In genomic region chr19:11414084-11414483, GRCm38 (mm10) we compare ENCODE assay signal across 25 mouse cellular contexts. TPM values are rescaled to one million over a fixed set of nuclear protein-coding genes. Genes with fewer than 3 reads are reported as not detected.
A peak's percentile ranks its signal among the peaks of the same experiment; 100 is the strongest.
DNase-seq lines count a peak whose midpoint lies in the region; ATAC-seq and TF ChIP-seq lines count a peak whose summit lies in the region.
"Had no signal": no experiment of that assay in that cellular context is flagged by ENCODE, and none has a peak within 500 bp of the region (broad histone marks: within the 10 kb centered on the region; RNA-seq: fewer than 3 reads in every experiment).

No protein-coding gene starts in this region.

- peaks cover 3% of the 10 kb centered on the region for H3K4me1 ChIP-seq in bone marrow, adult 2 months (ENCODE audit: control insufficient read depth, insufficient read depth, low read length)
- H3K4me1 ChIP-seq: embryonic facial prominence, embryonic 10.5 days; forebrain, embryonic 13.5 days; heart, embryonic 10.5 days; hindbrain, embryonic 12.5 days had no signal

- 70% methylated on average over 1 of the region's 1 CpGs for WGBS in bone marrow, adult 2 months

- TF ChIP-seq POLR2A in bone marrow, adult 2 months (IDR thresholded peaks at IDR 0.05; ENCODE audit: borderline replicate concordance, control insufficient read depth, low read depth, low read length): no peak

- intact Hi-C loops in left cerebral cortex, adult 2 months (cut with DNase I): no loop called here

- no peak overlapping the region for H3K4me3 ChIP-seq in bone marrow, adult 2 months (replicated peaks; ENCODE audit: control insufficient read depth, low read depth, low read length)
- no peak overlapping the region for H3K4me3 ChIP-seq in left cerebral cortex, adult 2 months
- H3K4me3 ChIP-seq: embryonic facial prominence, embryonic 10.5 days; forebrain, embryonic 13.5 days; gastrocnemius, adult 2 months; heart, embryonic 10.5 days; hindbrain, embryonic 12.5 days had no signal

- peak overlapping the region; percentile 39; the same call in 1 of the 2 replicates for H3K27ac ChIP-seq in bone marrow, adult 2 months (ENCODE audit: control insufficient read depth, insufficient read depth, low read depth, low read length, poor library complexity)
- H3K27ac ChIP-seq in left cerebral cortex, adult 2 months: no peak overlapping the region
- H3K27ac ChIP-seq: embryonic facial prominence, embryonic 10.5 days; forebrain, embryonic 13.5 days; gastrocnemius, adult 2 months; heart, embryonic 10.5 days; hindbrain, embryonic 12.5 days had no signal

- no peak for TF ChIP-seq CTCF in bone marrow, adult 2 months (IDR thresholded peaks at IDR 0.05; ENCODE audit: control insufficient read depth, insufficient read depth, low read length)
- TF ChIP-seq CTCF in left cerebral cortex, adult 2 months (IDR thresholded peaks at IDR 0.05): no peak

- ATAC-seq in CD4-positive, CD25-positive, alpha-beta regulatory T cell, adult 4 months: peak; percentile 53
- ATAC-seq: forebrain, embryonic 13.5 days; forebrain, postnatal 0 days; hindbrain, embryonic 16.5 days; Patski had no signal

- peak; percentile 42 for DNase-seq in thymus, postnatal 0 days (ENCODE audit: low spot score)
- DNase-seq in thymus, postnatal 25 days: no peak
- no peak for DNase-seq in frontal cortex, postnatal 36 days (ENCODE audit: low spot score in 2 of 2)
- DNase-seq in left cerebral cortex, adult 2 months (ENCODE audit: extremely low spot score in 1 of 2, low spot score in 2 of 2): no peak
- DNase-seq: adrenal gland, postnatal 10 days; cerebellum, adult 18-20 months; cerebellum, adult 9-11 months; cerebellum, postnatal 36 days; forebrain, postnatal 0 days; gastrocnemius, adult 2 months; gastrocnemius, postnatal 25 days; heart, postnatal 10 days; heart, postnatal 4 days had no signal

RNA-seq across cellular contexts. Expression of gene Ms4a4c, which starts 9.5 kb away (rescaled TPM):
- 2.7 and 2.9 TPM in 2 replicates for polyA plus RNA-seq in thymus, postnatal 0 days (2015; fragmentation: Nextera tagmentation; extraction: Ambion mirVana)
- 10 to 100 TPM; 61.4 to 84.8 TPM for polyA plus RNA-seq in CD4-positive, CD25-positive, alpha-beta regulatory T cell, adult 4 months (2017; shearing (Covaris generic))
- polyA plus RNA-seq in bone marrow, adult 2 months (2011; ENCODE audit: insufficient read depth, insufficient read length, low replicate concordance, missing spikeins): 8.4 and 16.7 TPM in 2 replicates
- total RNA-seq in left cerebral cortex, adult 2 months (2021): under 1 TPM in 1 of 2 experiments, not detected in 1; 0.34 TPM
- total RNA-seq: adrenal gland, postnatal 4 days; forebrain, postnatal 0 days; gastrocnemius, adult 2 months; gastrocnemius, postnatal 25 days; heart, postnatal 10 days; heart, postnatal 4 days had no signal
- polyA plus RNA-seq: embryonic facial prominence, embryonic 10.5 days; forebrain, embryonic 13.5 days; heart, embryonic 10.5 days; hindbrain, embryonic 12.5 days; Patski had no signal

RNA-seq across cellular contexts. Expression of gene Ms4a4b, which starts 29.3 kb away (rescaled TPM):
- 63.7 and 92.1 TPM in 2 replicates for polyA plus RNA-seq in thymus, postnatal 0 days (2015; fragmentation: Nextera tagmentation; extraction: Ambion mirVana)
- polyA plus RNA-seq in CD4-positive, CD25-positive, alpha-beta regulatory T cell, adult 4 months (2017; shearing (Covaris generic)): 1,000 to 10,000 TPM; 2,426 to 2,599 TPM
- polyA plus RNA-seq in bone marrow, adult 2 months (2011; ENCODE audit: insufficient read depth, insufficient read length, low replicate concordance, missing spikeins): 2.3 and 9.6 TPM in 2 replicates
- total RNA-seq in left cerebral cortex, adult 2 months (2021): under 1 TPM in 1 of 2 experiments, not detected in 1; 0.20 TPM
- total RNA-seq: CH12.LX; forebrain, postnatal 0 days; gastrocnemius, adult 2 months had no signal
- polyA plus RNA-seq: embryonic facial prominence, embryonic 10.5 days; forebrain, embryonic 13.5 days; forebrain, postnatal 0 days; heart, embryonic 10.5 days; heart, embryonic 14.5 days; hindbrain, embryonic 12.5 days; hindbrain, embryonic 16.5 days had no signal

RNA-seq across cellular contexts. Expression of gene Ms4a4a, which starts 38.8 kb away (rescaled TPM):
- polyA plus RNA-seq in thymus, postnatal 0 days (2015; fragmentation: Nextera tagmentation; extraction: Ambion mirVana): 5.0 and 8.1 TPM in 2 replicates
- 1 to 10 TPM in 1 of 2 experiments, under 1 TPM in 1; 0.84 to 1.8 TPM for polyA plus RNA-seq in CD4-positive, CD25-positive, alpha-beta regulatory T cell, adult 4 months (2017; shearing (Covaris generic))
- polyA plus RNA-seq in bone marrow, adult 2 months (2011; ENCODE audit: insufficient read depth, insufficient read length, low replicate concordance, missing spikeins): 1.6 and 4.3 TPM in 2 replicates
- 1 to 10 TPM in 1 of 2 experiments, under 1 TPM in 1; 0.57 to 1.6 TPM for total RNA-seq in left cerebral cortex, adult 2 months (2021)
- total RNA-seq: CH12.LX; forebrain, postnatal 0 days; granulocyte monocyte progenitor cell, adult 5-6 weeks had no signal
- polyA plus RNA-seq: Patski had no signal

RNA-seq across cellular contexts. Expression of gene Ms4a6c, which starts 55.1 kb away (rescaled TPM):
- polyA plus RNA-seq in thymus, postnatal 0 days (2015; fragmentation: Nextera tagmentation; extraction: Ambion mirVana): 8.0 and 8.2 TPM in 2 replicates
- 10 to 100 TPM; 13.4 to 20.1 TPM for polyA plus RNA-seq in CD4-positive, CD25-positive, alpha-beta regulatory T cell, adult 4 months (2017; shearing (Covaris generic))
- polyA plus RNA-seq in bone marrow, adult 2 months (2011; ENCODE audit: insufficient read depth, insufficient read length, low replicate concordance, missing spikeins): 9.2 and 36.3 TPM in 2 replicates
- total RNA-seq in left cerebral cortex, adult 2 months (2021): 1 to 10 TPM; 1.4 to 2.3 TPM
- polyA plus RNA-seq: Patski had no signal

Comparison
In these comparisons a context has a peak if more than half of its experiments do, and no peak if none do; other contexts are left out.
1. RNA of gene Ms4a4b, which starts 29.3 kb away (polyA plus RNA-seq): 2,426 to 2,599 TPM in CD4-positive, CD25-positive, alpha-beta regulatory T cell, adult 4 months; 63.7 to 92.1 TPM in thymus, postnatal 0 days and 2.3 to 9.6 TPM in bone marrow, adult 2 months; every median in the first group is over 10 times any median in the second.